Mouse (Mus musculus) adrenal gland, adult 8-10 months (tissue): Measurements from ENCODE around the gene Gpr1. TPM values are rescaled to one million over a fixed set of nuclear protein-coding genes. Genes with fewer than 3 reads are reported as not detected.

Experiments used
- DNase-seq: peaks from one replicate; pipeline ENCODE4 v3.0.0; 2022
- total RNA-seq, 4 experiments: library from RNA; stranded (reverse); gene quantifications; 2 replicates each; pipeline ENCODE4 v1.2.4; 2022

The Gpr1 gene
- total RNA-seq: under 1 TPM in 3 of 4 experiments, not detected in 1; 0.23 to 0.42 (median 0.38) TPM

DNA sequence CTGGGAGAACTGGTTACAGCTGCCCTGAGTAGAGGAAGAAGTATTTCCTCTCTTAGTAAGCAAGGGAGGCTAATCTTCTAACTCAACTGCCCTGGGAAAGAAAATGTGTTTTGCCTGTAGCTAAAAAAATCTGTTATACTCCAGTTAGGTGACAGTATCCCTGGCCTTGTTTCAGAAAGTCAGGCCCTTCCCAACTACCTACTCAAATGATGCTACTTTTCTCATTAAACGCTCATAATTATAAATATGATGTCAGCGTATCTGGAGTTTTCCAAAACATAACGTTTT is at the start of gene Gpr1:
Gpr1 (minus strand) TSS at position 273 of the 288 bp plus-strand sequence.
- DNase-seq: no peak

GRCm38 (mm10) chr1:63263671-63264070 is 49.3 kb upstream of the Gpr1 start:
- DNase-seq: no peak

GRCm38 (mm10) chr1:63261041-63261590 is 46.8 kb upstream of the Gpr1 start:
- DNase-seq: no peak

- DNase-seq: no peak
Observed at GRCm38 (mm10) chr1:63260742-63261033, 46.3 kb upstream of the Gpr1 start.

- no peak for DNase-seq
Observed at GRCm38 (mm10) chr1:63259916-63260741, 45.8 kb upstream of the Gpr1 start.

DNA sequence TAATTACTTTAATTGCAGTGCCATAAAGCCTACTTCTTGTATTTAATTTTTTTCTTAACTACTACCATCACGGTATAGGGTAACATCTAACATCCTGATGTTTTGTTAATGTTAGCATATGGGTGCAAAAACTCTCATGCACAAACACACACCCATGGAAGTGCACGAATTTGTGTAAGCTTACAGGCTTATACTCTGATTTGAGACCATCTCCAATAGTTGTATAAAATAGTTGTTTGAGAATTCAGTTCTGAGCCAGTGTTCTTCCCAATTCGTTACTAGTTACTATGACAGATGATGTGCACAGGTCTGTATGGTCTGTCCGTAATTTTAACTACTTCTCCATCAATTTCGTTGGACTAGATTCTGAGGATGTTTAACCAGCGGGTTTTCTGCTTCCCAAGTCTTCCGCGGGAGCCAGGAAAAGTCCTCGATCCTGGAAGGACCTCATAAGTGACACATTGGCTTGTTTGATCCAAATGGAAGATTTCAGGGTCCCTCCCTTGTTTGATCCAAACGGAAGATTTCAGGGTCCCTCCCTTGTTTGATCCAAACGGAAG is 45.0 kb upstream of the Gpr1 start:
- DNase-seq: no peak

- no peak for DNase-seq
Observed at GRCm38 (mm10) chr1:63258501-63258900, 44.2 kb upstream of the Gpr1 start.

- no peak for DNase-seq
Observed at GRCm38 (mm10) chr1:63256083-63256482, 41.7 kb upstream of the Gpr1 start.

GRCm38 (mm10) chr1:63255101-63255500 is 40.8 kb upstream of the Gpr1 start:
- no peak for DNase-seq

DNA sequence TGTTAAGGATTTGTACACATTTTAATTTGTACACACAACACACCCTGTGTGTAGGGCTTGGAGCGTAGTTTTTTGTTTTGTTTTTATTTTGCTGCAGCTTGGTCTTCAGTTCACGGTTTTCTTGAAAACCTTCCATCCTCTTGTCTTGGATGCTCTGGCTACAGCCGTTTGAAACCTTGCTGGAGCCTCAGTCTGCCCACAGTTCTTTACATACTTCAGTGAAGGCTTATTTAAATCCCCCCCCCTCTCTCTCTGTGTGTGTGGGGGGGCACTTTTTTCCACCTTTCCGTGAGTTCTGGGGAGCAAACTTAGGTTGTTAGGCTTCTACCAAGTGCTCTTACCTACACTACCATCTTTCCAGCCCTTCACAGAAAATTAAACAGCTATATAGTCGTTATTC is 38.9 kb upstream of the Gpr1 start:
- no peak for DNase-seq

DNA sequence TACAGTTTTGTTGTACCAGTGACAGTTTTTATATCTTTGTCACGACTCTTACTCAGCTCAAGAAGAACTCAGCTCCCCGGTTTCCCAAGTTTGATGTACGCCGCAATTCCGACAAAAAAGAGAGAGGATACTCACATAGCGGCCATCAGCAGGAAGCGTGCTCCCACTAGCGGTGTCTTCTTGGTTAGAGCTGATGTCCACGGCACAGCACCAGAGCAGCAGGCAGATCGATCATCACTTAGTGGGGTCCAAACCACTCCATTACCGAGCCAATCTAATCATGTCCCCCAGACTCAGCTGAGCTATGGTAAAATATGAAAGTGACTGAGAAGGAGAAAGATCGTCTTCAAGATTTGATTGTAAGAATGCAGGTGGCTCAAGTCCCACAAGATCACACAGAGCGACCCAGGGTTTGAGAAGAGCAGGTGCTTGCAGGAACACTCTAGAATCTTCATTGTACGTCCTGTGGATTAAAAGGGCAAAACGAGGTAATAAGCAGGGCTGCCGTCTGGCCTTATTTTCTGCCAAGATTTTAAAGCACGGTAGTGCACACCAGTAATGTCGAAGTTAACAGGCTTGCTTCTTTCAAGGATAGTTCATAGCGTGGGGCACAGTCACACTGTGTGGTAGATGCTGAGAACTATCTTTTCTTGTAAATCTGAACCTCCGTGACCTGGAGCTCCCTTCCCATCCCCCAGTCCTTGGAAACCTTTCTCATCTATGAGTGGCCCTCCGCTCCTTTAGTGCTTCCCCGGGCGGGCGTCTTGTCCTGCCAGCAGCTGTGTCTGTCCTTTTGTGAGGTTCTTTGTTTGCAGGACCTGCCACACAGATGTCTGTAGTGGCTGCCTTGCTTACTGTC is 38.2 kb upstream of the Gpr1 start:
- DNase-seq: no peak

DNA sequence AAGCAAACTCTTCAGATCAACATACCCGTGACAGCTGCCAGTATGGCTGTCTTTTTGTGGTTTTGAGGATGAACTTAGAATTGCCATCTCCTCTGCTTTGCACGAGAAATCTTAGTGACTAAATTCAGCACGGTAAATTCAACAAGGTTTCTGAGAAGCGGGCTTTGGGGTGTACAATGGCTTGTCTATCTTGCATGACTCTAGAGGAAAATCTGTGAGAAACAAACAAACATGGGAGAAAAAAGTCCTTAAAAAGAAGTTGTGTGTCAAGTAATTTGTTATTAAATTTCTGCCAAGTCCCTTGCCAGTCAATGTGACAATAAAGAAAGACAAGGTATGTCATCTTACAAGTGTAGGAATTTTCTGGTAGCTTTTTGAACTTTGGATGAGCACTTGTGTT is 34.9 kb upstream of the Gpr1 start:
- no peak for DNase-seq

DNA sequence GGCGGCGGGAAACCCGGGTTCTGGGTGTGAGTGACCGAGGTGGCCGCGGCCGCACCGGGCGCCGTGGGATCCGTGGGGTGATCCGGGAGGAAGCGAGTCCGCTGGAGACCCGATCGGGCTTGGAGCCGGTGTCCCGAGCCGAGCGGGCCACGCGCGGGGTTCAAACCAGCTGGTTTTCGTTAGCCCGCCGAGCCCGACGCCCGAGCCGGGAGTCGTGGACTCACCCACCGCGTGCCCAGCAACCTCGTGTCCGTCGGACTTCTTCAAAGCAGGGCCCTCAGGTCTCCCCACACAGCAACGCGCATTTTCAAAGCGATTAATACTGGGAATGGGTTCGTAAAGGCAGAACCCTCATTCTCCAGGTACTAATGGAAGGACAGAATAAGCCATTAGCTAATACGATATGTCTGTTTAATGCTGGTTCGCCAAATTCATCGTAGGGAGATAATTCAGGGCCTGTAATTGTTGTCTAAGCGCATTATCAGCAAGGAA is 34.1 kb upstream of the Gpr1 start:
- no peak for DNase-seq

GRCm38 (mm10) chr1:63247831-63248359 is 33.6 kb upstream of the Gpr1 start:
- no peak for DNase-seq

DNA sequence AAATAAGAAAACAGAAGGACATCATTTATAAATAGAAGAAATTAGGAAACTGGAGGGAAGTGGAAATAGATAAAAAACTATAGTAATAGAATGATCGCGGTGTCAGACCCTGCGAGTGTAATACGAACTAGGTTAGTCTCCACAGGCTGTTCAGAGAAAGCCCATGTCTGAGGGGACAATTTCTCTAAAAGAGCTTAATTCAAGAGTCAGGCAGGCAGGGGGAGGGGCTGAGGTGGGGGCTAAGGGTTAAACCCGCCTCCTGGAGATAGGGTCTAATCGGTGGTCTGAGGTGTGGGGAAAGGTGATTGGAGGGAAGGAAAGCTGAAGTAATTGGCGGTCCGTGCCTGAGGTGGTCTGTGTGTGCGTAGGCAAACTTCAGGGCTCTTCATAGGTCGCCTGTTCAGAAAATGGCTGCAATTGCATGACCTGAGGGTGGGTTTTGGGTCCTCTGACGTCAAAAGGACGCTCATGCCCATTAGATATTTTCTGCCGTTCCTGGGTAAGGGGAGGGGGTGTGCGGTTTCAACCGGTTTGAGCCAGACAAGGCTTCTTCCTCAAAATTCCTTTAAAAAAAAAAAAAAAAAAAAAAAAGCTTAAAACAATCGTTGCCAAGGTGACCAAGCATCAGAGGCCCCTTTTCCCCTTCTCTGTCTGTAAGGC is 32.6 kb upstream of the Gpr1 start:
- no peak for DNase-seq

DNA sequence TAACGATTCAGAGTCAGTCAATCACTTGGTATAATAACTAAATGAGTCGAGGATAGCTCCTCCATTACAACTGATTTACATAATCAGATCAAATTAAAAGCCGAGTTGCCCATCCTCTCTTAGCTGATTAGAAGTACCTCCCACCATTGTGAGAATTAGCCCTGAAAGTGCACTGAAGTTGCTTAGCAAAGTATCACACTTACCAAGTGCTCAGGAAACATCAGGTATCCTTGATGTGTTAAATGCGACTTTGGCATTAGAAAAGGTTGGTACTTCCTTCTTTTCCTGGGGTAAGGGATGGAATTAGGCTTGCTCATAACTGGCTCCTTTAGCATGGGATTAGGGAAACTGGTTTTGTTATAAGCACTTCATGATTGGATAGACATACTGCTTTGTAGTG is 29.5 kb upstream of the Gpr1 start:
- DNase-seq: no peak

DNA sequence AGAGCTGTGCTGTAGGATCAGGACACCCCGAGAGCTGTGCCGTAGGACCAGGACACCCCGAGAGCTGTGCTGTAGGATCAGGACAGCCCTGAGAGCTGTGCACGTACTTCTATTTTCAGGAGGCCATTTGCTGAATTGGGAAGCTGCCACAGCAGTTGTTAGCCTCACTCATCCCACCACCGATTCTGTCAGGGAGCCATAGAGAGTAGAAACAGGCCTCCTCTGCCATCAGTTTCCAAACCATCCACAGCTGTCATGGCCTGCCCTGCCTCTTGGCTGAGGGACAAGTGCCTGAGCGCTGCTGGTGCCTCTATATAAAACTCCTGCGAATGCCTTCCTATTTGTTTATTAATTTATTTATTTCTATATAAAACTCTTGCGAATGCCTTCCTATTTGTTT is 25.4 kb upstream of the Gpr1 start:
- no peak for DNase-seq

GRCm38 (mm10) chr1:63239305-63239704 is 25.0 kb upstream of the Gpr1 start:
- DNase-seq: no peak

DNA sequence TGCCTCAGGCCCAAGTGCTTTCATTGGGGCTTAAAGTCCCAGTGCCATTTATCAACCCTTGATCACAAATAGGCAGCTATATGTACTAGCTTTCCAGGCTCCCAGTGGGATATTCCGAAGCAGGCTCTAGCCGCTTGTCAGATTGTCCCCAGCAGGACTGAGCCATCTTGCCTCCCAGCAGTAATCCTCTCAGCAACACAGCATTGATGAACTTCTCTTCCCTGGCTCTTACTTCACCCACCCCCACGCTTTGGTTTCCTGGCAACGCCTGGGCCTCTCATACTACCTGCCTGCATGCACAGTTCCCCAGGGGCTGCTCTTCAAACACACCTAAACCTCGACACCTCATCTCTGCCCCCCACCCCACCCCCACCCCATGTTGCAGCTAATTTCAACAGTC is 23.0 kb upstream of the Gpr1 start:
- no peak for DNase-seq

- DNase-seq: no peak
Observed at GRCm38 (mm10) chr1:63227241-63227640, 12.9 kb upstream of the Gpr1 start.

GRCm38 (mm10) chr1:63225890-63226289 is 11.5 kb upstream of the Gpr1 start:
- DNase-seq: no peak

DNA sequence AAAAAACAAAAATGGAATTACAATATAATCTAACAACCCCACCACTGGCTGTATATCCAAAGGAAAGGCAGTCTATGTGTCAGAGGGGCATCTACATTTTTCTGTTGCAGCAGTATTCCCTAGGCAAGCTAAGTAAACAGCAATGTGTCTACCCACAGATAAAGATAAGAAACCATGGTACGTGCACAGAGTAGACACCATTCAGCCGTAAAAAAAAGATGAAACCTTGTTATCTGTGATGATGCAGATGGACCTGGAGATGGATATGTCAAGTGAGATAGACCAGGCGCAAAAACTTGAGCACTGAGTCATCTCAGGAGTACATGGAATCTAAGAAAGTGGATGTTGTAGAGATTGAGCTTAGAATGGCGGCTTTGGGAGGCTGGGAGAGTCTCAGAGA is 10.7 kb upstream of the Gpr1 start:
- no peak for DNase-seq

GRCm38 (mm10) chr1:63219277-63219676 is 4.9 kb upstream of the Gpr1 start:
- DNase-seq: no peak
